Mouse (Mus musculus) gastrocnemius, postnatal 4 days (tissue): ENCODE results near the gene Olfr366. TPM values are rescaled to one million over a fixed set of nuclear protein-coding genes. Genes with fewer than 3 reads are reported as not detected.
"Not testable (repeated sequence)": the region's sequence is repeated elsewhere in the genome, so short reads cannot be mapped to it uniquely, and the experiment has no call there.

Source experiments
- DNase-seq, 2 experiments: peaks; one replicate each; pipeline ENCODE4 v3.0.0; 2021 to 2022; ENCODE audit warnings: low spot score in 2 of 2, mixed read lengths in 2 of 2
- long read RNA-seq, 2 experiments: library from polyadenylated mRNA; stranded (forward); transcript quantifications; one replicate each; pipeline ENCODE4 v2.0.0; 2021
- total RNA-seq, 2 experiments: library from RNA; stranded (reverse); gene quantifications; 2 replicates each; pipeline ENCODE4 v1.2.3; 2021

Gene Olfr366
- total RNA-seq, result not detected
- long read RNA-seq, experiment 1, result 0 reads
- long read RNA-seq, experiment 2, result 0 reads

DNA sequence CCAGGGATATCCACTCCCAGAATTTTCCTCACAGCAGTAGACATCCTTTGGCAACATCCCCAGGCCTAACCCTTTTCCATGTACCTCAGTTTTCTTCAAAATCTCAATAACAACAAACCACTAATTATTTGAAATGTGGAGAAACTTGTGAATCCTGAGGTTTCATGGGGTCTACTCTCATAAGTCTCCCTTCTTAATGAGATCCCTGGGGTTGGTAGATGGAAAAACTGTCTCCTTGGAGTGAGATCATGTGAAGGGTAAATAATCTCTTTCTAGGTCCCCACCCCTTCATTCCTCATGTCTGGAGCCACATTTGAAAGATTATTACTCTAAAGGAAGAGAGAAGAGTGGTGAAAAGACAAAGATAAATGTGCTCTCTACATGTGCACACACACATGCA, at the start of gene Olfr366:
Gene Olfr366 (plus strand): TSS at position 301 of the 400 bp plus-strand sequence.
- DNase-seq, result no peak

DNA sequence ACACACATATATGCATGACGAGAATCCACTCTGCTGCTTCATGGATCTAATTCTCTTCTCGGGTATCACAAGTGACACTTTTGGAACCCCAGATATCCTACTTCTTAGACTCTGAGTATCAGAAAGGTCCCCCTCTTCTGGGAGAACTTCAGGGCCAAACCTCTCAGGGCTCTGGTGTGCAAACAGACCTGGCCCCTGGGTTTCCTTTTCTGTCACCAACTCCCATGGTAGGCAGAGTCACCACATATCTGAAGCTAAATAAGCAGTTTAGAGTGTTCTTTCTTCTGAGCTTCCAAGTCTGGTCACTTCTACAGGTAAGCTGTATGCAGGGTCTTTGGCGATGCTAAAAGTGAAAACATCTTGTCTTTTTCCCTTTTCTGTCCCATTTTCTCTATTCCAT, 23.5 kb upstream of the Olfr366 start, which contains the start of gene Olfr365:
Gene Olfr365 (plus strand): TSS at position 301 of the 400 bp plus-strand sequence.
- DNase-seq, result no peak

DNA sequence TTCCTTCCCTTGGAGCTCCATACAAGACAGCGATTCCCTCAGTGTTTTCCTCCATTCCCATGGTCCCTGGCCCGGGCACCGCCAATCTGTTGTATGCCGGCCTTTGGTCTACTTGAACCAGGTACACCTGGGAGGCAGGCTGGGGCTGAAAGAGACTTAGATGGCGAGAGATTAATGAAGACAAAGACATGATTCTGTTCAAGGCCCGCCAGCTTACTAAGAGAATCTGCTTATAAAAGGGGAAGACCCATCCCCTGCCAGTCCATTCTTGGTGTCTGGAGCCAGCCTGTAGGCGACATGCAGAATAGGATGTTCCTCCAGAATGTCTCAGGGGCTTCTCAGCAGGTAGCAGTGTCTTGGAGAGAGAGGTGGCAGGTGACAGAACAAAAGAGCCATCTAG, 50.4 kb downstream of the Olfr366 start:
- DNase-seq, result not testable (repeated sequence)

Other genes starting within 250 kb of the Olfr366 start
- not detected for gene Olfr357, start 217.7 kb upstream of the Olfr366 start, total RNA-seq
- not detected for gene Olfr358, start 202.2 kb upstream of the Olfr366 start, total RNA-seq
- gene Olfr360, start 145.8 kb upstream of the Olfr366 start, total RNA-seq, result not detected
- gene Olfr361, start 122.3 kb upstream of the Olfr366 start, total RNA-seq, result not detected
- gene Olfr362, start 93.7 kb upstream of the Olfr366 start, total RNA-seq, result not detected
- gene Olfr364-ps1, start 72.3 kb upstream of the Olfr366 start, total RNA-seq, result not detected
- not detected for gene Olfr365, start 23.4 kb upstream of the Olfr366 start, total RNA-seq
- not detected for gene Olfr368, start 114.9 kb downstream of the Olfr366 start, total RNA-seq
- gene Pdcl, start 147.8 kb downstream of the Olfr366 start, total RNA-seq, result 10 to 100 TPM; 31.9 to 36.6 TPM
- gene Rc3h2, start 211.3 kb downstream of the Olfr366 start, total RNA-seq, result 10 to 100 TPM; 41.0 to 41.5 TPM
- 1 to 10 TPM; 6.2 to 6.9 TPM for gene Zbtb26, start 231.6 kb downstream of the Olfr366 start, total RNA-seq
- 1 to 10 TPM; 5.8 to 6.6 TPM for gene Zbtb6, start 231.6 kb downstream of the Olfr366 start, total RNA-seq
- gene Rabgap1, start 231.7 kb downstream of the Olfr366 start, total RNA-seq, result 10 to 100 TPM; 44.0 to 55.2 TPM